Mouse (Mus musculus) small intestine, adult 2 months (tissue): ENCODE measurements around the gene Vcpkmt.

Experiments
- CTCF ChIP-seq: fragments of 200-500 bp; IDR thresholded peaks from 2 replicates; pipeline ENCODE4 v1.5.1; 2012; ENCODE audit warnings: low read depth, mild to moderate bottlenecking, control low read depth, inconsistent platforms, low read length, moderate library complexity, mixed read lengths; ENCODE audit not compliant: insufficient replicate concordance, insufficient read length; ENCODE audit errors: extremely low read depth
- POLR2A ChIP-seq: fragments of 200-500 bp; IDR thresholded peaks from 2 replicates; pipeline ENCODE4 v1.6.1; 2012; ENCODE audit warnings: low read depth, mild to moderate bottlenecking, control low read depth, inconsistent platforms, low read length, moderate library complexity

DNA sequence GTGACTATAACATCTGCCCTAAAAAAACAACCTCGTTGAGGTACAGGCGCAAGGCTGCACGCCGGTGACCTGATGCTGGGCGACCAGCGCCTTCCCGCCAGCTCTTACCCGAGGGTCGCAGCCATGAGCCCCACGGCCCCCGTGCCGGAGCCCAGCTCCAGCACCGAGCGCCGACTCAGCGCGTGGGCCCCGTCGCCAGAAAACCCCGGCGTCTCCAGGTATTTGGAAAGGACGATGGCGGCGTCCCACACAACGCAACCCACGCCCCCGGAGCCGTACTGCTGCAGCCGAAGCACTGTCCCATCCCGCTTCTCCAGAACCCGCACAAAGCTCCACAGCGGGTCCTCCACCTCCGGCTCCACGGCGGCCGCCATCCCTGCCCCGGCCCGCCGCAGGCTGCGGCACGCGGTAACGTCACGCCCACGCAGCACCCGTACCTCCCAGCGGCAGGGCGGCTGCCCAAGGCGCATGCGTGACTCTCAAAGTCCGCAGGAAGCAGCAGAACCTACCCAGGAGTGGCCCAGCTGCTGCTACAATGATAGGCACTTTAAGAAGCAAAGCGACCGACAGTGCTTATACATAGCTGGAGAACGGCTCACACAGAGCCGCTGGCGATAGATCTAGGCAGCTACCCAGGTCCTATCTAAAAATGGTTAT, at the start of gene Vcpkmt:
- TF ChIP-seq CTCF (no peak), POLR2A (peak; percentile 79)
